Comparison of ENCODE assay signal across 7 mouse cellular contexts in genomic region chr6:29272312-29273072, GRCm38 (mm10). TPM values are rescaled to one million over a fixed set of nuclear protein-coding genes. Genes with fewer than 3 reads are reported as not detected.
DNase-seq lines count a peak whose midpoint lies in the region; ATAC-seq lines count a peak whose summit lies in the region.

TSS of gene Hilpda (plus strand) at chr6:29272488.

- H3K9ac ChIP-seq in intestine, embryonic 15.5 days: peak within 1 kb of the TSS; percentile 74

- H3K4me3 ChIP-seq in intestine, embryonic 15.5 days (replicated peaks): peak within 1 kb of the TSS; percentile 67
- peak within 1 kb of the TSS; percentile 77 for H3K4me3 ChIP-seq in midbrain, embryonic 10.5 days

- H3K4me1 ChIP-seq in intestine, embryonic 15.5 days (replicated peaks): peaks cover 11% of the 10 kb centered on the region
- peaks cover 40% of the 10 kb centered on the region for H3K4me1 ChIP-seq in midbrain, embryonic 10.5 days

- H3K4me2 ChIP-seq in intestine, embryonic 15.5 days (replicated peaks): peak within 1 kb of the TSS; percentile 79

- peak within 1 kb of the TSS; percentile 89 for H3K27ac ChIP-seq in intestine, embryonic 15.5 days
- H3K27ac ChIP-seq in midbrain, embryonic 10.5 days (replicated peaks): peak within 1 kb of the TSS; percentile 90

- under 1% methylated on average over 46 of the region's 46 CpGs for WGBS in intestine, embryonic 15.5 days
- under 1% methylated on average over 46 of the region's 46 CpGs for WGBS in midbrain, embryonic 10.5 days

- H3K27me3 ChIP-seq in intestine, embryonic 15.5 days (replicated peaks): no peaks in the 10 kb centered on the region
- H3K27me3 ChIP-seq in midbrain, embryonic 10.5 days (ENCODE audit: low read depth, poor library complexity, severe bottlenecking): peaks cover 17% of the 10 kb centered on the region

- H3K36me3 ChIP-seq in intestine, embryonic 15.5 days: no peaks in the 10 kb centered on the region; the same call in 1 of the 2 replicates
- peaks cover 19% of the 10 kb centered on the region for H3K36me3 ChIP-seq in midbrain, embryonic 10.5 days

- intact Hi-C loops in gastrocnemius, postnatal 36 days (cut with DNase I): no loop called here
- intact Hi-C loops in left cerebral cortex, postnatal 25 days (cut with DNase I): no loop called here

- DNase-seq in adrenal gland, adult 18-20 months (ENCODE audit: low spot score in 2 of 2): peak; percentile 88 to 89
- DNase-seq in embryo, embryonic 11 days: peak; percentile 98
- DNase-seq in gastrocnemius, postnatal 36 days: peak; percentile 89 to 90
- DNase-seq in left cerebral cortex, postnatal 25 days (ENCODE audit: low spot score in 2 of 2): peak; percentile 90 to 93
- DNase-seq in midbrain, embryonic 10.5 days (ENCODE audit: low spot score): peak; percentile 94
- DNase-seq in right cerebral cortex, postnatal 4 days: peak; percentile 82

- H3K9me3 ChIP-seq in intestine, embryonic 15.5 days: no peaks in the 10 kb centered on the region
- H3K9me3 ChIP-seq in midbrain, embryonic 10.5 days (replicated peaks): no peaks in the 10 kb centered on the region

- peak; percentile 97 for ATAC-seq in intestine, embryonic 15.5 days

RNA-seq across cellular contexts. Expression of gene Hilpda, which starts in this region (rescaled TPM):
- 1 to 10 TPM; 3.9 to 6.7 TPM for total RNA-seq in adrenal gland, adult 18-20 months (2021)
- 1 to 10 TPM; 3.2 to 3.4 TPM for total RNA-seq in gastrocnemius, postnatal 36 days (2021)
- 32.4 and 34.6 TPM in 2 replicates for polyA plus RNA-seq in intestine, embryonic 15.5 days (2015; fragmentation: Nextera tagmentation; extraction: Ambion mirVana)
- 1 to 10 TPM; 6.7 to 8.4 TPM for total RNA-seq in left cerebral cortex, postnatal 25 days (2021)
- 31.0 and 34.0 TPM in 2 replicates for polyA plus RNA-seq in midbrain, embryonic 10.5 days (2016; fragmentation: Nextera tagmentation; extraction: Ambion mirVana)

Comparison
In these comparisons a context has a peak if more than half of its experiments do, and no peak if none do; other contexts are left out.
1. Peak in every context shown above with its lines: DNase-seq, ATAC-seq, H3K4me3 ChIP-seq and H3K27ac ChIP-seq.